Mouse (Mus musculus) megakaryocyte, adult 5-6 weeks (primary cell): ENCODE results near the gene Trak1. TPM values are rescaled to one million over a fixed set of nuclear protein-coding genes. Genes with fewer than 3 reads are reported as not detected.

ENCODE experiments used
- ATAC-seq: 2 replicates; pipeline ENCODE4 v1.8.0; 2016; ENCODE audit warnings: mild to moderate bottlenecking, inconsistent platforms; ENCODE audit not compliant: poor library complexity, severe bottlenecking
- total RNA-seq, 2 experiments: library from RNA; stranded (forward) in 1 of 2; stranded (reverse) in 1 of 2; fragments of 153-499, 151-499 nt in 1 of 2; fragments of 221-1000, 200-1000 nt in 1 of 2; gene quantifications; 2 replicates each; pipeline versions ENCODE4 v1.2.3 to v1.2.4; 2015 to 2017

Trak1 gene
- total RNA-seq, 2 experiments from 2014 or later, result 20.0 to 25.0 TPM

DNA sequence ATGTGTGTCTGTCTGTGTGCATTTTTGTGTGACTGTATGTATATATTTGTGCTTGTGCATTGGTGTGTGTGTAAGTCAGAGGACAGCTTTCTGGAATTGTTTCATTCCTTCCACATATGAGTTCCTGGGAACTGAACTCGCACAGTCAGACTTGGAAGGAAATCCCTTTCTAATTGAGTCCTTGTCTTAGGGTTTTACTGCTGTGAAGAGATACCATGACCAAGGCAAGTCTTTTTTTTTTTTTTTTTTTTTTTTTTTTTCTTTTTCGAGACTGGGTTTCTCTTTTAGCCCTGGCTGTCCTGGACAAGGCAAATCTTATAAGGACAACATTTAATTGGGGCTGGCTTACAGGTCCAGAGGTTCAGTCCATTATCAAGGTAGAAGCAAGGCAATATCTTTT, 6.0 kb upstream of the Trak1 start:
- ATAC-seq, result no peak

- no peak for ATAC-seq
Observed at GRCm38 (mm10) chr9:121293187-121293586, 4.1 kb upstream of the Trak1 start.

DNA sequence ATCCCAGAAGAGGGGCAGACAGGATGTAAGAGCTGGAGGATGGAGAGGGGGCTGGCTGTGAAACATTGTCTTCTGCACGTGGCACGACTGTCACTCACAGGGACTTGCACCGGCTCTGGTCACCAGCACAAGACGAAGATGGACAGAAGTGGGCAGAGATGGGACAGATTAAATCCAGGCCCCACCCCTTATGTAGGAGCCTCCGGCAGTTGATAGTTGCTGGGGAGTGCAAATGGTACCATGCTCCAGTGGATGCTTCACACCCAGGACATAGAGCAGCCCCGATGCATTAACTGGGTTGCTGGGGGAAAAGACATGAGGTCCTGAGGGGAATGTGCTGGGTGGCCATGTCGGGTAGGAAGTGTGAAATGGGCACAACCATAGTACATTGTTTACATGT, 2.1 kb upstream of the Trak1 start:
- ATAC-seq, result no peak

GRCm38 (mm10) chr9:121298065-121298398, 730 bp downstream of the Trak1 start:
- ATAC-seq, result 0 out of 2 replicates have a peak, but pooled peaks have one; percentile 1

DNA sequence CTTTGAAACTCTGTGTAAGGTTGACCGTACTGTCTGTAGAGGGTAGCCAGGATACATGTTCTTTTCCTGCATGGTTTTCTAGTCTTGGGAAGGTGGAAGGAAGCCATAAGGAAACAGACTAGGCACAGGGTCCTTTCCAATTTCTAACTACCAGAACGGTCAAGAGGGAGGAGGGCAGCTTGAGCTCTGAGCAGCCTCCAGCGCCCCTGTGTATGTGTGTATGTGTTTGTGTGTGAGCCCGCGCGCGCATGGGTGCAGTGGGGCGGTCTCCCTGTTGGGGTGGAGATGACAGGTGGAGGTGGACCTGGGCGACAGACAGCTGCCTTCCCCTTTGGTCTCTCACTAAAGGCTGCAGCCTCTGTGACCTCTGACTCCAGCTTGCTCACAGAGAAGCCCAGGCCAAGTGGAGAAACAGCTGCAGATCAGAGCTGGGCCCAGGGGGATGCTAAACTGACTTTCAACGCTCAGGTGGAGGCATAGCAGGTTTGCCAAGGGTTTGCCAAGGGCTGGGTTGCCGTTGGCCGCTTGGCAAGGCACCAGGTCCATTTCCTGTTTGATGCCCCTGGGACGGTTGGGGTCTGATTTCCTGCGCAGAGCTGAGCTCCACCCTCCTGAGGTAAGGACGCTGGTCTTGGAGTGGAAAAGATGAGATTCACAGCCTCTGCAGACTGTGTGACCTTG, 1.2 kb downstream of the Trak1 start:
- peak; percentile 28 for ATAC-seq

- no peak for ATAC-seq
Observed at GRCm38 (mm10) chr9:121299223-121299755, 2.0 kb downstream of the Trak1 start.

GRCm38 (mm10) chr9:121299976-121300570, 2.8 kb downstream of the Trak1 start:
- no peak for ATAC-seq

DNA sequence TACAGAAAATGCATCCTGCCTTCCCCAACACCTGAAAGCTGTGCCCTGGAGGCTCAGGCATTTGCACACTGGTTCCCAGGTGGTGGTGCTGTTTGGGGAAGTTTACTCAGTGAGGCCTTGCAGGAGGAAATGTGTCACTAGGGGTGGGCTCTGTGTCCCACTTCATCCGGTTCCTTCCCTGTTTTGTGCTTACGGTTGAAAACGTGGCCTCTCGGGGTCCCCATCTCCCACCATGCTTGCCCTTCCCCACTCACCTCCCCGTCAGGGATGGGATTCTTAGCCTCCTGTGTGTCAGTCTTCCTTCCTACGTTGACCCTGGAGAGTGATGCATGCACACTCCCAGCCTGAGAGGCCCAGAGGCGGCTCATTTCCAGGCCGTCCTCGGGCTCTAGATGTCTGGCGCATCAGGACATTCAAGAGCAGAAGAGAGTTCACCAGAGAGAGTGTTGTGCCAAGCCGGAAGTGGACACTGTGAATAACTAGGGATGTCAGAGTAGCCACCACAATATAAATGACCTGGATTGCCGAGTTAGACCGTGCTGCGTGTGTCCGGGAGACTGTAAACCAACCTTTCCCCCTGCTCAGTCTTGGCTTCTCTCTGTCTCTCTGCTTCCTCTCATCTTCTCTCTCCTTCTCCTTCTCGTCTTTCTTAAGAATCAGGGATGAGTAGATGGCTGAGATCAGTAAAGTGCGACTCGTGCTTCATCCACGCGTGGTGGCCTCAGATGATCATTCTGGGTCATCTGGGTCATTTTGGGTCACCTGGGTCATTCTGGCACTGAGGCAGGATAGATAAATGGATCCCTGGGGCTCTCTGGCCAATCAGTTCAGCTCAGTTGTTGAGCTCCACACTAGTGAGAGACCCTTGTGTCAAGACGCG, 4.0 kb downstream of the Trak1 start:
- ATAC-seq, result peak; percentile 49

- no peak for ATAC-seq
Observed at GRCm38 (mm10) chr9:121302543-121302942, 5.2 kb downstream of the Trak1 start.

DNA sequence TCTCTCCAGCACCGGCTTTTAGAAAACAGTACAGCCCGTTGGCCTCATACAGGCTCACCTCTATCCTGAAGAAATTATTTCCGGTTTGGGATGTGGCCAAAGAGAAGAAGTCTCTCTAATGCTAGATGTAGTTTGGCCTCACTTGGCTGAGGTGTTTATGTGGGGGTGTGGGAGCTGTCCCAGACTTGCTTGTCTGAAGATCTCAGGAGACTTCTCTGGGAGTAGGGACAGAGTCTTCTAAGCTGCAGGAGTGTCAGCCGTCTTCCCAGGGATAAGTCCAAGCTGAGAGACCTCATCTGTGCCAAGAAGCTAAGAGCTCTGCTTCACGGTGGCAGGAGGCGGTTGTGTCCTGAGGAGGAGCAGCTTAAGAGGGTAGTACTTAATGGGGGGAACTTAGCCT, 5.8 kb downstream of the Trak1 start:
- no peak for ATAC-seq

GRCm38 (mm10) chr9:121303748-121304147, 6.4 kb downstream of the Trak1 start:
- no peak for ATAC-seq

DNA sequence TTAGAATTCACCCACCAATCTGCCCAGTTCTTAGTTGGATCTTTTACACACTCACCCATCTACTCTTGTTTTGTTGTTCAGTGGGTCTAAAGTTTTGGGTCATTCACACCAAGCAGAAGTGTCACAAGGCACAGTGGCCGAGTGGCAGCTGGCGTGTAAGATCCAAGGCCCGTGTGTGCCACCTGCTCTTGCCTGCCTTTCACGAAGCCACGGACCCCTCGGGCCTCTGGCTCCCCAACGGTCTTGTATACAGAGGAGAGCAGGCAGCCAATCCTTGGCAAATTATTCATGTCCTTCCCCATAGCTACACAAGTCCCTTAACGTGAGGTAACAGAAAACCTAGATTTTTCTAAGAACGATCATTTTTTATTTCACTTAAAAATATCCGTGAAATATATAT, 7.2 kb downstream of the Trak1 start:
- no peak for ATAC-seq

- peak; percentile 65 for ATAC-seq
Observed at GRCm38 (mm10) chr9:121305456-121305855, 8.2 kb downstream of the Trak1 start.

- no peak for ATAC-seq
Observed at GRCm38 (mm10) chr9:121309287-121309686, 12.0 kb downstream of the Trak1 start.

GRCm38 (mm10) chr9:121310501-121310900, 13.2 kb downstream of the Trak1 start:
- no peak for ATAC-seq

DNA sequence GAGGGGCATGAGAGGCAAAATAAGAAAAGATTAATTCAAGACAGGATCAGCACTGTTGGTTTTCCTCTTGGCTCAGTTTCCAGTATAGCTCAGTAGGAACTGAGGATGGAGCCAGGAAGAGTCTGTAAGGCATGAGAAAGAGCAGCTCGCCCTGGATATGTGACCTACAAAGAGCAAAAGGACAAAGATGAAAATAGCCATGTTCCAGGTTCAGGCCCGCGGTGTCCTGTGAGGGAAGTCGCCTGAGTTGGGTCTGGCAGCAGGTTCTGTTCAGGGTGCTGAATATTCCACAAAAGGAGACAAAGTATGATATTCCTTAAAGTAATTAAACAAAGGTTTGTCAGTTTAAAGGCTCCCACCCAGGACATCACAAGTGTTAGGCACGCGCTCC, 14.5 kb downstream of the Trak1 start:
- no peak for ATAC-seq

GRCm38 (mm10) chr9:121312237-121312891, 15.1 kb downstream of the Trak1 start:
- ATAC-seq, result no peak

DNA sequence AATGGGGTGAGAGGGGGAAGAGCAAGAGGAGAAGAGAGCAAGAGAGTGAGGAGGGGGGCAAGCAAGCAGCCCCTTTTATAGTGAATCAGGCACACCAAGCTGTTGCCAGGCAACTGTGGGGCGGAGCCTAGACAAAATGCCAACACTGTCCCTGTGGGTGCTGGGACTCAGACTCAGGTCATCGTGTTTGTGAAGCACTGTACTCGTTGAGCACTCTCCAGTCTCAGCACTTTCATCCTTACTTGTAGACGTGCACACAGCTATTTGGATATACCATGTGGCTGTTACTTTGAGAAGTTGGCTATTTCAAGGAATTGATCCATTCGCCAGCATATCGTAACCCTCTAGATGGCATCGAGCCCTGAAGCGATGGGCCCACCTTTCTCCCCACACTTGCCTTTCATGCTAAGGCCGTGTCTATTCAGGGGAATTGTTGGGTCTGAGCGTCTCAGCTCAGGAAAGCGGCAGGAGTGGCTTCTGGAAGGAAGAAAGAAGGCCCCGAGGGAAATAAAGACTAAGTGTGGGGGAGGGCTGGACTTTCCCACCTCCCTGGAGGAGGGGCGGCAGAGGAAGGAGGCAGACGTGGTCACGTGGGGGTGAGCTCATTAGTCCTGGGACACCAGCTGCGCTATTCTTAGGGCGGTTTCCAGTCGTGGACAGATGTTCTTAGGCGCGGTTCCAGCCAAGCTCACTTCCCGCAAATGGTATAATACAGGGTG, 16.5 kb downstream of the Trak1 start:
- peak; percentile 53 for ATAC-seq

DNA sequence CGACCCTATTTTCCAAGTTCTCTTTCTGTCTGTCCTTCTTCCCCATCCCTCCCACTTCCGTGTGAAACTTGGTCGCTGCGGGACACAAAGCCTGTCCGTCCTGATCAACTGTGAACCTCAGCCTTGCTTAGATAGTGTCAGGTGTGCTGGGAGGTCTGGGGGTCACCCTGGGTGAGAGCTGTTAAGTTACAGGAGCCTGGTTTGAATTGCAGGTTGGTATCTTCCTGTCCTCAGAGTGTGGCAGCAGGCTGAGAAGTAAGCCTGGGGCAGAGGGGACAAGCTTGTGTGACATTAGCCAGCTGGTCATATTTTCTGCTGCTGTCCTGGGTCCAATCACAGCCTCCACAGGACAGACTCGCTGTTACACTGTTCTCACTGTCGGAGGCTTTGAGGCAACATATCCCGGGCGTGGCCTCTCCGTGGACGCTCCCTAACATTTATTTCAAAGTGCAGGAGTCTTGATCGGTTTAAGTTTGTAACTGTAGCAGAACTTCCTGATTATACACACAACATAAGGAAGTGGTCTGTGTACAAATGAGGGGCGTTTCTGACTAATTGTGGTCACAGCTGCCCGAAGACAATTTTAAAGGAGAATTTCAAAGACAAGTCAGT, 17.3 kb downstream of the Trak1 start:
- ATAC-seq, result peak; percentile 61
